Mouse (Mus musculus) embryonic fibroblast, embryonic 13.5 days (primary cell): Measurements from ENCODE around the gene Lat2.

Experiments used
- CTCF ChIP-seq: IDR thresholded peaks from 2 replicates; pipeline ENCODE4 v1.5.1; 2011; ENCODE audit warnings: mild to moderate bottlenecking, control low read depth, low read length, moderate library complexity, borderline replicate concordance; ENCODE audit not compliant: insufficient read depth
- POLR2A ChIP-seq: IDR thresholded peaks from 2 replicates; pipeline ENCODE4 v1.6.1; 2011; ENCODE audit warnings: low read depth, mild to moderate bottlenecking, control low read depth, low read length, moderate library complexity

- TF ChIP-seq POLR2A (no peak), CTCF (no peak)
Observed at GRCm38 (mm10) chr5:134572508-134573214, 42.2 kb downstream of the Lat2 start.
